Mouse (Mus musculus): ENCODE measurements at regions not wholly inside any gene's neighbourhood (a gene's known extent, or its start where the extent isn't known, plus 50 kb on each side); places are given as distances from the start of the nearest gene placed in this dataset.

DNA sequence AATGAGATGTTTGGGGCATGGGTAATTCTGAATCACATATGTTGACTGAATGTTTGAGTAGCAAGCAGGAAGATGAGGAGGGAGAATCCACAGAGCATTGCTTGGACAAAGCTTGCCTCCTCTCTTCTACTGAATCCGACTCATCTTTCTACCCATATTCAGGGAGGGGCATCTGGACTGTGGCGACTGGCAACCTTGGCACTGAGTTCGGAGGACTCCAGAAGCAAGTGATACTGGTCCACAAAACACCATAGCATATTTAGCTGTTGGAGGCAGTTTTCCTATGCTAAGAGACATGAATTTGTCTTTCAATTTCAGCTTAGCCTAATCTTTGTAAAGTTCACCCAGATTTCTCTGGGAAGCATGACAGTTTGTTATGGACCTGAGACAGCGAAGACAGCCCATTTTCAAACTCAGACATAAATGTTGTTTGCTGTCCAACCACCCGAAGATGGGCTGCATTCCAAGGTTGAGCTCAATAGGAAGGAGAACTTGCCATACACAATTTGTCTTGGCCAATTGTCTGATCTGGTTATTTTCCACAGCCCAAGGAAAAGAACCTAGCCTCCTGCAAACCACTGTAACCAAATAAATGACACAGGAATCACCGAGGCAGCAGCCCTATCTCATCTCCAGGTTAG, 224.0 kb upstream of the Pld5 start:
- DNase-seq: no peak

DNA sequence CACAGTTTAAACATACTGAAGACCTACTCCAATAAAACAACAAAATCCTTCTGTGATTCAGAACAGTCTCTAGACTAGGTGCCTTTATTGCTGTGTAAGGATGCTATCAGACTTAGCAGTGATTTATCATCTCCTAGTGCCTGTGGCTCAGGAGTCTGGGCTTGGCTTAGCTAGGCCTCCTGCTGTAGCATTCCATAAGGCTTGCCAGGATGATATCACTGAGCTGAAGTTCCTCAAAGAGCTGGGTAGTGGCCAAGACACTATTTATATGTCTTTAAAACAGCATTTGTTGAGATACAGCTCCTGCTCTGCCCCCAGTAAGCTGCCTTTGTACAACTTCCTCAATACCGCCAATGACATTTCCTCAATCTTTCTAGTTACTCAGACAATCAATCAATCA, 193.4 kb upstream of the Pld5 start:
- no peak for DNase-seq

DNA sequence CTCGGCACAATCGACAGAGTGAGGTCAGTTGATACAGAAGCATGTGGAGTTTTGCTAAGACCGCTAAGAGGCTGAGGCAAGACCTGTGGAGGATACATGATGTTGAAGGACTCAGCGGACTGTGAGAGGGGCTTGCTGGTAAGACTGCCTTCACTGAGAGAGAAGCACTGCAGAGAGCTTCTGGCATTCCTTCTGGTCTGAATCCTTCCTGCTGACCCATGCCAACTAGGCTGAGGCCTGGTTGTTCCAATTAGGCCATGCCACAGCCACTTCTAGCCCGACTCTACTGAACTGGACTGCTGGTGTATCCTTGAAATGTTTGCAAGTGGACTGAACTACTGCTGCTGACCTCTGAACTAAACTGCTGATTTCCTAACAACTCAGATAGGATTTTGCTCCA, 187.0 kb upstream of the Pld5 start:
- peak; percentile 16 for DNase-seq

DNA sequence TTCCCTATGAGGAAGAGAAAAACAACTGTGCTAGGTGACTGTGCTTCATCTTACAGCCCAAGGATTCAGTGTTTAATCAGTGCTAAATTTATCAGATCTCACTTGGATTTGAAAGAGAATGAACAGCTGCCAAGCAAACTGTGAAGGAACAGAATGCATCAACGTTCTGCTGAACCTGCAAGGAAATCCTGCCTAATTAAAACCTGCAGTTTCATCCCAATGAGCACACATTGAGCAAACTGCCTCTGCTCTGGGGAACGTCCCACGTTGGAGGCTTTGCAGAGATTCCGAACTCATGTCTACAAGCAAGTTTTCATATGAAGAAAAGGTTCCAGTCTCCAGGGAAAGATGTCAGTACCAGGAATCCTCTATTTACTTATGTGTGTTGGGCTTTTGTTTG, 171.6 kb upstream of the Pld5 start:
- DNase-seq: no peak

DNA sequence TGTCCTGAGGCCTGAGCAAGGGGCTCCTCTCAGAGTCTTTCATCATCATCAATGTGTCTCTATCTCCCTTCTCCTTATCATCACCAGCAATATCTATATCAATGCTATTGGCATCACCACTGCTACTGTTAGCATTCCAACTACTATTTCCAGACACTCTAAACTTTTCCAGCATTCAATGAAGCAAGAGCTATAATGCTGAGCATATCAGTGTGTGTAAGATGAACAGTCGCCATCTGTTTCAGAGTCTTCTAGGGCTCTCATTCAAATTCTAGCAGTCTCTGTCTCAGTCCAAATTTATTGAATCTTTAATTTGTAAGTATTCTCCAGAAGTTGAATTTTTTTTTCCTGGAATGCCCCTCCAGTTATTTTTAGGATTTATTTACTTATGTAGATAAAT, 168.6 kb upstream of the Pld5 start:
- no peak for DNase-seq

DNA sequence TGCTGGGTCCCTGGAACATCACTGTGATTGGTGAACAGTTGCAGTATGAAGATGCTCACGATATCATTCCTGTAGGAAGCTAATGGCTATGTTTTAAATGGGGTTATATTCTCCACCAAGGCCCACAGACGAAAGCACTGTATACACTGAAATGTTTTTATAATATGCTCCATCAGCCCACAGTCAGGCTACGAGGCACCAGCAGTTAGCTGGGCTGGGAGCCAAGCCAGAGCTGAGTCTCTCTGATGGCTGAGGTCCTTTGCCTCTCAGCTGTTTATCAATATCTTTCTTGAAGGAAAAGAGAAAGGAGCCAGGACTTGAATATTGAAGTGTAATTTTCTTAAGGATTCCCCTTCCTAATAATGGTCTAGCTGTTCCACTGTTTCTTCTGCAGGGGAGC, 165.1 kb upstream of the Pld5 start:
- no peak for DNase-seq

DNA sequence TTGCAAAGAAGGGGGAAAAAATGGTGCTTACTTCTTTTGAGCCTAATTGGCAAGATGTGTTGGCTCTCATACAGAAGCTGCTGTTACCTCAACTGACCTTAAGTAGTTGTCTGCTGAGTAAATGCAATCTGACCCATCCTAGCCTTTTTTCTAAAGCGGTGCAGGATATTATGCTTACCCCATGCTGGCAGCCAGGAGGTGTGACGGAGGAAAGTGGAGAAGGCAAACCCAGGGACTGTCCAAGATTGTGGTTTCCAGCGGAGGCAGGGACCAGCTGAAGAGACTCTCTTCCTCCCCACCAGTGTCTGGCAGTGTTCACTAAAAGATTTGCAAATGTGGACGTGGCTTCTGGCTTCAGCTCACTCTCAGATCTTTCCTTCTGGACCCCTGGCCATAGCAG, 152.7 kb upstream of the Pld5 start:
- peak; percentile 17 for DNase-seq

DNA sequence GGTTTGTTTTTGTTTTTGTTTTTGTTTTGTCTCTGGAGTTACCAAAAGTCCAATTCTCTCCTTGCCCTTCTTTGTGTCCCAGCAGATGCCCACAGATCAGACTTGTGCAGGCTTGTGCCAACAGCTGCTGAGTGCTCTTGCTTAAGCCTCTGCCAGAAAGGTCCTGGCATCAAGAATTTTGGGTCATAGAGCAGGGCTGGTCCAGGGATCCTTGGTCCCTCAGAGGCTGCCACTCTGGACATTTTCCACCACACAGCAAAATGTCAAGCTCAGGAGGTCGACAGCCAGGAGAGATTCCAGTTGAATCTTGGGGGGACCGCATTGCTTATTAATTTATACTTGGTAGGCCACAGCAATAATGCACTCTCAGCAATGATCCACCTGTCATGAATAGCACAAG, 151.9 kb upstream of the Pld5 start:
- DNase-seq: peak; percentile 43

DNA sequence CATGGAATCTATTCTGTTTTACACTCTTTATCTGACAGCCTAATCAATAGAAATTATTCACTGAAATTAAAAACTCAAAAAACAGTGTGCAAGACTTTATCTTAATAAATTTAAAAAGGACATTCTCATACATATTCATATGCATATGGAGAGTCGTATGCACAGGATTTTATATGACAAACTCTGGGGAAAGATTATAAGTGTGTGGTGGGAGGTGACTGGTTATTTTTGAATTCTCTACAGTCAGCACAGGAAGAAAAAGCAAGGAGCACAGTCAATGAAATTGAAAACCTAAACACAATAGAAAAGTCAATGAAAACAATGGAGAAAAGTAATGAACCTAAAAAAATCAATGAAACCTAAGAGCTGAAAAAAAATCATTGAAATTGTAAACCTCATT, 142.1 kb upstream of the Pld5 start:
- no peak for DNase-seq

DNA sequence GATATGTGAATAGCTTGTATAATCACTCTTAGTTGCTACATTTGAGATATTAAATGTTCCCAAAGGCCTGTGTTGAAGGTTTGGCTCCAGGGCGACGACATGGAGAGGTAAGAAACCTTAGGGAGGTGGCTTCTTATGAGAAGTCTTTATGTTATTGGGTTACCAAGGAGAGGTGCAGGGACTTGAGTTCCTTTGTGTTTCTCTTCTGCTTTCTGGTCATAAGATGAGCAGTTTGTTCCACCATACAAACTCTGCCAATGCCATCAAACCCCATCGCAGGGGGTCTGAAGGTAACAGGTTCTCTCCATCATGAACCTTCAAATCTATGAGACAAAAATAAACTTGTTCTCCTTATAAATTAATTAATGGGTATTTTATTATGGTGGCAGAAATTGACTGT, 129.0 kb upstream of the Pld5 start:
- DNase-seq: no peak

DNA sequence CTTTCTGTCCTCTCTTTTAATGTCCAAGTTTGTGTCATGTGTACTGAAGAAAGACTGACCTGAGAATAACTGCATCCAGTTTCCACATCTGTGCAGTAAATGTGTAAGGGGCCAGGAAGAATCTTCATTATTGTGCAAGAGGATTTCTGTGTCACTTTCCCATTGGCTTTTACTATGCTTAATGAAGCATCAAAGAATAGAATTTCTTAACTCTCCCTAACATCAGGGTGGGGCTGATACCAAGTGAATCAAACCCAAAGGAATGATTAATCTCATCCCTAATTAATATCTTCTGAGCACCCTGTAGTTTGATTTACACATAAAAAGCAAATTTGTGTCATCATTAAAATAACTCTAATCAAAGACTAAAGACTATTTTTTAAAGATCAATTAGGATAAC, 104.5 kb upstream of the Pld5 start:
- no peak for DNase-seq

DNA sequence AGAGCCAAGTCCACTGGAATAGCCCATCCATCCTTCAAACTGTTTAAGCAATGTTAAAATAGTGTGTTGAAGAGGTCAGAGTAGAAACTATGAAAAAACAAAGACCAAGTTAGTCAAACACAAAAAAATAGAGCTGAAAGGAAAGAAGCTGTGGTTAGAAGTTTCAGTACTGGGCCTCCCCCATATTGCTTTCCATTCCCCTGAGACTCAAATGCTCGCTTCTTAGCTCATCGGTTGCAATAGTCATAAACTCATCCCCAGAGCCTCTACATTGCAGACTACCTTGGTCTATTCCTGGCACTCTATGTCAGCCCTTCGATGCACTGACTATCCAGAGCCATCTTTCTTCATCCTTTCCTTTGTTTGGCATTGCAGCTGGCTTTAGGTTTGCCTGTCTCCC, 91.8 kb upstream of the Pld5 start:
- DNase-seq: no peak

DNA sequence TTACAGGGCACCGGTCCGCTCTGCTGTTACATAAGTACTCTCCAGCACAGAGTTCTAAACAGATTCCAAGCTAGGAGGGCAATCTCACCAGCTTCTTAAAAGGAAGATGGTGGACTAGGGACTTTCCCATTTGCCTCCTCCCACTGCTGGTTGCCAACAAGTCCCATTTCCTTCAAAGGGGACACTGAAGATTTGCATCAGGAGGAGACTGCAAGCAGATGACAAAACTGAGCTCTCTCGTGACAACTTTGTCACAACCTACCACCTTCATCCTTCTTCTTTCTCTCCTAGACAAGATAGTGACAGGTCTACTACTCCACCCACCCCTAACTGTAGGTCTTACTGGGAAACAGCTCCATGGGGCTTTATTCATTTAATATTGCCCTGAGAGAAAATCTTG, 85.8 kb upstream of the Pld5 start:
- DNase-seq: no peak

DNA sequence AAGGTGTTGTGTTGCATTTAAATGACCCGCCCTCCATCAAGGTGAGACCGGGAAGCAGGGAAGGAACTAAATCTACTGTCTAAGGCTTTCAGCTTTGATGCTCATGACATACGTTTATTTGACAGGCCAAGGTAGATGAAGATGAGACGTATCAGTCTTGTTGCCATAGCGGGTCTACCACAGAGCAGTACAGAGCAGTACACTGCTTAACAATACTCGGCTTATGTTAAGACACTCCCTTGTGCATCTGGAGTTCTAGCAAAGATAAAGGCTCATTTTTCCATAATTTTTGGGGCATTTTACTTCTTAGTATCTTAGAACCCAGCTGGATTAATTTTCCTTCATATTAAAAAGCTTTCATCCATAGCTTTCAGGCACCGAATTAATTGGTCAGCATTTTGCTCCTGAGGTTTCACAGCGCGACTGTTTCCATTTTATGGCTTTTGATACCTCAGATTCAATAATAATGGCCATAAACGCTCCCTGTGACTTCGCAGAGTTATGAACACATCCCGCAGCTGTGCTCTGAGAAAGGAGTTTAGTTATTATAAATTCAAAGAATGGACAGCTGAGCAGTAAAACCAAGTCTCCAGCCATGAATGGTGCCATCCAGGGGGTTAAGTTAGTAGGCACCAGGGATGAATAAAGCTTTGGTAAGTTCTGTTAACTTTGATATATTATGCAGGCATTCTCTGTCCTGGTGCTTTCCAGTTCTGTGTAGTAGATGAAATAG, 85.0 kb upstream of the Pld5 start:
- DNase-seq: no peak

DNA sequence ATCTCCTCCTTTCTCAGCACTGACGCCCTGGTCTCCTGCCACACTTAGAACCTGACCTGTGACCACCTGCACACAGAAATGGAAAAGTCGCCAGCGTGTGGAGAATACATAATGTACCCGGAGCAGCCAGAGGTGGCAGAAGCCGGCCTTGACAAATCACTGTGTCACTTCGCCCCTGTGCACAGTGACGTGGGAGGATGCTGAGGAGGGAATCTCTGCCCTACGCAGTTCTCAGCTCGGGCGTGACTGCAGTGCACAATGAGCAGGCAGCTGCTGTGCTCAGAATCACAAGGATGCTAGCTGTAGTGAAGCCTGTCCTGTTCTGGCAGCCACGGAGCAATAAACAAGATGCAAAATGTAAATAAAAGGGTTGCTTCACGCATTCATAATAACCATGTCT, 80.2 kb upstream of the Pld5 start:
- no peak for DNase-seq

DNA sequence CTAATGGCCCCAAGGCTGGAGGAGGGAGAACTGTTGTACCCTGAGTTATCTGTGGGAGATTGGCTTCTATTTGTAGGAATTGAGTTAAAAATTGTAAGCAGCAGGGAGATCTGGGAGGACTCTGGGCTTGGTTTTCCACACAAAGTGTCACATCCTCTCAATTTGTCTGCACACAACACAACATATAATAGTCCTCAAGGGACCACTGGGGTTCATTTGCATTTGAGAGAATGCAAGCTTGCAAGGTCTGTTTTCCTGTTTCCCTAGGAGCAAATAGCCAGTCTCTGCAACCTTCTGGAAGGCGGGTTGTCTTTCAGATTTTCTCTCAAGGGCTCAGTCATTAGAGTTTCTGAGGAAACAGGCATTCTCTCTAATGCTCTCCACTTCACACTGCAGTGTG, 79.8 kb upstream of the Pld5 start:
- DNase-seq: no peak

DNA sequence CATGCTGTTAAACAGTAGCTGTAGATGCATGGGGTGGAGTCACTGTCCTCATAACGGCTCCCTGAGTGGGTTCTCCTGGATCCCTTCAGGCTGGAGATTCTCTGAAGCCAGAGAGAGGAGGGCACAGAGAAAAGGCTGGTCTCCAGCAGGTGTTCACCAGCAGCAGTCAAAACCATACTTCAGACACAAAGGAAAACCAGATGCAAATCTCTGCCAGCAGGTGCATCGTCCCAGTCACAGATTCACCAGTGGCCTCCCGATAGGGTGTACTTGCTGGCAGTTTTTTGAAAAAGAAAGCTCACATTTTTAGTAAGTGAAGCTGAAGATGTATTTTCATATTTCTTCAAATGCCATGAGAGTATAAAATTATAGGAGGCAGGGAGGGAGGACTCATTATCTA, 77.6 kb upstream of the Pld5 start:
- DNase-seq: no peak

DNA sequence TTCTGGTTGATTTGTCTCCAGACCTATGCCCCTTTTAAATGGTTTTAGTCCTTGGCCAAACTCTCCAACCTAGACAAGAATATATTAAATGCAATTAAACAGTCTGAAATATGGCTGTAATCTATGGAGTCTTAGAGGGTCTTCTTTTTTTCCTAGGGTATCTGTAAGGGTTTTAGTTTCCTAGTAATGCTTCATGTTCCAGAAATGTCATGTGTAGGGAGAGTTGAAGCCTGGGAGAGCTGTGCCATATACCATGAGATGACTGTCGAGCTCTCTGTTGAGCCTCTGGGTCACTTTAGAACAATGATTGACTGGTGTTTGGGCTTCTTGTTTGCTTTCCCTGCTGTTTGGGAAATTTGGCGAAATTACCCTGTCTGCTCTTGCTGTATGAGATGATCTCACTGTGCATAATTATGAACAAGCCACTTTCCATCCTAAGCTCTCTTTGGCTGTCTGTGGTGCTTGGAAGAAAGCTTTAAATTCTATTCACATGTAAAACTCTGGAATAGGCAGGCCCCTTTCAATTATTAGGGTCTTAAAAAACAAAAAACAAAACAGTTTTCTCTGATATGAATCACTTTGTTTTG, 74.9 kb upstream of the Pld5 start:
- DNase-seq: no peak

DNA sequence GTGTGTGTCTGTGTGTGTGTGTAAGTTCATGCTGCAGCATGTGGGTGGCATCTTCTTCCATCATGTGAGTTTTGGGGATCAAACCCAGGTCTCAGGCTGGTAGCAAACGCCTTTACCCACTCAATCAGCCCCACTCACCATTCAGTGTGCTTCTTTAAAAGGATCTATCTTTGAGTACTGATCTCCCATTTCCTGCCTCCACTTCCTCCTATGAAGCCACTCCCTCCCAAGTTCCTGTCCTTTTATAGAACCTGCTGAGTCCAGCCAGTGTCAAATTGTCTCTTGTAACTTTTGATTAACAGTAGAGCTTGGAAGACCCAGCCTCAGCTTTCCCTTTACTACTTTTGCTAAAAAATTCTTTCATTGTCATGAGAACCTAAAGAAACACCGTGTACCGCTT, 73.0 kb upstream of the Pld5 start:
- no peak for DNase-seq

DNA sequence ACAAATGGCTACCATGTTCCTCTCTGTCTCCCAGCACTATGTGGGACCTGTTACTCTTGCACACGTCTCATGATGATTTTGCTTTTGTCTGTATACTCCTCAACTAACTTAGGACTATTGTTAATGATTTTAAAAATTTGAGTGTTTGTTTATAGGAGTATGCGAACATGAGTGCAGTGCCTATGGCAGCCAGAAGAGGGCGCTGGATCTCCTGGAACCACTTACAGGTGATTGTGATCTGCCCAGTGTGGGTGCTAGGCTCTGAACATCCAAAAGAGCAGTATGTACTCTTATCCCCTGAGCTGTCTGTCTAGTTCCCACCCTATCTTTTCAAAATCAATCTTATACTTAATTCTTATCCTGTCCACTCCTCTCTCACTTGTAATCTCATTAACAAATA, 56.2 kb upstream of the Pld5 start:
- DNase-seq: no peak

All from adrenal gland, postnatal 10 days (tissue).